ENCODE assay signal across 14 mouse cellular contexts in the genomic region with DNA sequence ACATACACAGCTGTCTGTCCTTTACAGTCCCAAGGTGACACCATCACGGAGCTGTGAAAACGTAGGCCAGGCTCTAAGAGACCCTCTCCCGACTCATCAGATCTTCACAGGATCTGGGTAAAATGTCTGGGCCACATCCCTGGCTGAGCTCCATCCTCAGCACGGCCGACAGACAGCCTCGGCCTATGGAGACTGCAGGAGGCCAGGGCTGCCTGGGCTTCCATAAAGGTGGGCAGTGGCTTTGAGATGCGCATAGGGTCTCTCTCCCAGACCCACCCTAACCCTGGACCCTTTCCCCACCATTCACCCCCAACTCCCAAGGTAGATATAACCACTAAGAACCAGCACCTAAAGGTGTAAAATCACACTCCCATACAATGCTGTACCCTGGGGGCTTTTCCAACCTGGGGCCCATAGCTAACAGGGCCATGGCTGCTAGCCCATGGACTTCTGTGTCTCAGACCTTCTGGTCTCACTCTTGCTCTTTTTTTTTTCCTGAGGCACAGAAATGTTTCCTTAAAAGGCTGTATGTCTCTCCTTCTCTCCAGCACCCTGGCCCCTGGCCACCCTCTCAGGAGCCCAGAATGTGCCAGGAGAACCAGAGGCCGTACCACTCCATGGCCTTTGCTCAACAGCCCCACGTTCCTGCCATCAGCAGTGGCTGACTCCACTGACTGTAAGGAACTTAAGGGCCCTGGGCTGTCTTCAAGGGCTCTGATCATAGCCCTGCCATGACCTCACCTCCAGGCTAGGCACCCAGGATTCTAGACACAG.
DNase-seq lines count a peak whose midpoint lies in the region; ATAC-seq and TF ChIP-seq lines count a peak whose summit lies in the region.
"Had no signal": no experiment of that assay in that cellular context is flagged by ENCODE, and none has a peak within 500 bp of the region (broad histone marks: within the 10 kb centered on the region; RNA-seq: fewer than 3 reads in every experiment).

No protein-coding gene starts in this region.

- peak overlapping the region; percentile 18; the same call in 1 of the 2 replicates for H3K27ac ChIP-seq in liver, embryonic 13.5 days
- H3K27ac ChIP-seq in liver, postnatal 0 days (ENCODE audit: low read depth): no peak overlapping the region
- peak overlapping the region; percentile 85; the same call in 1 of the 2 replicates for H3K27ac ChIP-seq in kidney, postnatal 0 days
- H3K27ac ChIP-seq in hindbrain, embryonic 14.5 days: no peak overlapping the region
- no peak overlapping the region for H3K27ac ChIP-seq in cerebellum, adult 2 months (ENCODE audit: insufficient read depth, low read length)
- no peak overlapping the region for H3K27ac ChIP-seq in midbrain, embryonic 11.5 days (ENCODE audit: low read depth, low read length)
- H3K27ac ChIP-seq: embryonic facial prominence, embryonic 15.5 days; hindbrain, embryonic 13.5 days had no signal

- no peaks in the 10 kb centered on the region for H3K36me3 ChIP-seq in liver, embryonic 13.5 days
- H3K36me3 ChIP-seq in liver, postnatal 0 days (replicated peaks; ENCODE audit: insufficient read depth, low read length): no peaks in the 10 kb centered on the region
- H3K36me3 ChIP-seq in kidney, postnatal 0 days (ENCODE audit: insufficient read depth, low read length): no peaks in the 10 kb centered on the region
- H3K36me3 ChIP-seq in hindbrain, embryonic 14.5 days (replicated peaks; ENCODE audit: control insufficient read depth, insufficient read depth): no peaks in the 10 kb centered on the region
- H3K36me3 ChIP-seq in midbrain, embryonic 11.5 days (ENCODE audit: control insufficient read depth, insufficient read depth, low read length): no peaks in the 10 kb centered on the region
- H3K36me3 ChIP-seq: hindbrain, embryonic 13.5 days; limb, embryonic 15.5 days had no signal

- TF ChIP-seq POLR2A in cerebellum, adult 2 months (IDR thresholded peaks at IDR 0.05; ENCODE audit: borderline replicate concordance, insufficient read depth, low read length): no peak

- no peak for TF ChIP-seq EP300 in liver, postnatal 0 days (IDR thresholded peaks at IDR 0.05; ENCODE audit: low read depth)

- 60% methylated on average over 9 of the region's 9 CpGs for WGBS in liver, embryonic 13.5 days (ENCODE audit: insufficient replicate concordance)
- 75% methylated on average over 9 of the region's 9 CpGs for WGBS in liver, postnatal 0 days (ENCODE audit: insufficient replicate concordance)
- WGBS in kidney, postnatal 0 days: 78% methylated on average over 9 of the region's 9 CpGs
- 87% methylated on average over 9 of the region's 9 CpGs for WGBS in hindbrain, embryonic 14.5 days
- 68% methylated on average over 9 of the region's 9 CpGs for WGBS in cerebellum, adult 2 months
- 84% methylated on average over 9 of the region's 9 CpGs for WGBS in midbrain, embryonic 11.5 days

- ATAC-seq in liver, embryonic 13.5 days (ENCODE audit: low read depth): no peak
- no peak for ATAC-seq in liver, postnatal 0 days
- no peak for ATAC-seq in kidney, postnatal 0 days (replicated peaks; ENCODE audit: low FRiP score, low read depth)
- ATAC-seq in hindbrain, embryonic 14.5 days (ENCODE audit: low FRiP score): no peak
- ATAC-seq in midbrain, embryonic 11.5 days (ENCODE audit: low FRiP score): no peak
- ATAC-seq: activated CD4-positive, CD25-positive, alpha-beta regulatory T cell, adult 4 months had no signal

- TF ChIP-seq CTCF in liver, postnatal 0 days (IDR thresholded peaks at IDR 0.05; ENCODE audit: low read depth): no peak
- no peak for TF ChIP-seq CTCF in kidney, postnatal 0 days (IDR thresholded peaks at IDR 0.05; ENCODE audit: low read depth)
- no peak for TF ChIP-seq CTCF in cerebellum, adult 2 months (IDR thresholded peaks at IDR 0.05; ENCODE audit: borderline replicate concordance, insufficient read depth, low read depth, low read length)

- no peak overlapping the region for H3K9ac ChIP-seq in liver, embryonic 13.5 days
- H3K9ac ChIP-seq in liver, postnatal 0 days (replicated peaks): no peak overlapping the region
- no peak overlapping the region for H3K9ac ChIP-seq in kidney, postnatal 0 days (ENCODE audit: low read depth, low read length)
- no peak overlapping the region for H3K9ac ChIP-seq in hindbrain, embryonic 14.5 days
- H3K9ac ChIP-seq in midbrain, embryonic 11.5 days (ENCODE audit: low read length): no peak overlapping the region
- H3K9ac ChIP-seq: embryonic facial prominence, embryonic 15.5 days; hindbrain, embryonic 13.5 days; limb, embryonic 15.5 days had no signal

- no peak overlapping the region for H3K4me3 ChIP-seq in liver, embryonic 13.5 days (replicated peaks)
- H3K4me3 ChIP-seq in liver, postnatal 0 days (ENCODE audit: low read depth, low read length): no peak overlapping the region
- no peak overlapping the region for H3K4me3 ChIP-seq in kidney, postnatal 0 days (replicated peaks; ENCODE audit: low read depth, low read length)
- H3K4me3 ChIP-seq in hindbrain, embryonic 14.5 days (replicated peaks; ENCODE audit: low read length): no peak overlapping the region
- H3K4me3 ChIP-seq in cerebellum, adult 2 months (replicated peaks; ENCODE audit: insufficient read depth, low read depth, low read length): no peak overlapping the region
- H3K4me3 ChIP-seq in midbrain, embryonic 11.5 days (ENCODE audit: low read depth, low read length): no peak overlapping the region
- H3K4me3 ChIP-seq: embryonic facial prominence, embryonic 15.5 days; hindbrain, embryonic 13.5 days; limb, embryonic 15.5 days had no signal

- peaks cover 42% of the 10 kb centered on the region for H3K4me1 ChIP-seq in liver, embryonic 13.5 days (replicated peaks)
- peaks cover 34% of the 10 kb centered on the region for H3K4me1 ChIP-seq in liver, postnatal 0 days (ENCODE audit: insufficient read depth)
- H3K4me1 ChIP-seq in kidney, postnatal 0 days (replicated peaks; ENCODE audit: insufficient read depth, low read length): peaks cover 46% of the 10 kb centered on the region
- H3K4me1 ChIP-seq in hindbrain, embryonic 14.5 days (replicated peaks; ENCODE audit: control insufficient read depth, insufficient read depth, low read length): no peaks in the 10 kb centered on the region
- peaks cover 7% of the 10 kb centered on the region; the same call in 1 of the 2 replicates for H3K4me1 ChIP-seq in cerebellum, adult 2 months (ENCODE audit: control insufficient read depth, insufficient read depth, low read length)
- no peaks in the 10 kb centered on the region for H3K4me1 ChIP-seq in midbrain, embryonic 11.5 days (ENCODE audit: control insufficient read depth, insufficient read depth, low read length)
- H3K4me1 ChIP-seq: hindbrain, embryonic 13.5 days had no signal

- DNase-seq in liver, embryonic 13.5 days: no peak
- DNase-seq in liver, postnatal 0 days: no peak
- peak; percentile 60 for DNase-seq in heart, adult 8-10 months (ENCODE audit: low spot score)
- no peak for DNase-seq in kidney, postnatal 0 days (ENCODE audit: low spot score)
- peak; percentile 94 for DNase-seq in lung, postnatal 36 days
- DNase-seq in hindbrain, embryonic 14.5 days (ENCODE audit: low spot score): no peak
- no peak for DNase-seq in cerebellum, adult 2 months
- DNase-seq in midbrain, embryonic 11.5 days (ENCODE audit: low spot score, missing footprints): no peak
- DNase-seq: cerebellum, adult 9-11 months; midbrain, embryonic 14.5 days had no signal

- H3K27me3 ChIP-seq in liver, embryonic 13.5 days: no peaks in the 10 kb centered on the region
- no peaks in the 10 kb centered on the region for H3K27me3 ChIP-seq in liver, postnatal 0 days (ENCODE audit: insufficient read depth, low read length)
- no peaks in the 10 kb centered on the region for H3K27me3 ChIP-seq in kidney, postnatal 0 days (ENCODE audit: insufficient read depth, low read length)
- no peaks in the 10 kb centered on the region for H3K27me3 ChIP-seq in hindbrain, embryonic 14.5 days (ENCODE audit: control insufficient read depth, insufficient read depth, low read length)
- H3K27me3 ChIP-seq in cerebellum, adult 2 months (ENCODE audit: control insufficient read depth, insufficient read depth, low read length): no peaks in the 10 kb centered on the region
- no peaks in the 10 kb centered on the region for H3K27me3 ChIP-seq in midbrain, embryonic 11.5 days (ENCODE audit: control insufficient read depth, insufficient read depth, low read length)
- H3K27me3 ChIP-seq: embryonic facial prominence, embryonic 15.5 days; hindbrain, embryonic 13.5 days; limb, embryonic 15.5 days had no signal

- no peak overlapping the region for H3K4me2 ChIP-seq in liver, embryonic 13.5 days
- no peak overlapping the region for H3K4me2 ChIP-seq in liver, postnatal 0 days (ENCODE audit: low read depth, low read length)
- no peak overlapping the region for H3K4me2 ChIP-seq in kidney, postnatal 0 days (ENCODE audit: low read length)
- no peak overlapping the region for H3K4me2 ChIP-seq in hindbrain, embryonic 14.5 days (replicated peaks)
- H3K4me2 ChIP-seq in midbrain, embryonic 11.5 days: no peak overlapping the region
- H3K4me2 ChIP-seq: embryonic facial prominence, embryonic 15.5 days; hindbrain, embryonic 13.5 days; limb, embryonic 15.5 days had no signal

- H3K9me3 ChIP-seq in liver, embryonic 13.5 days (replicated peaks): no peaks in the 10 kb centered on the region
- no peaks in the 10 kb centered on the region for H3K9me3 ChIP-seq in liver, postnatal 0 days (ENCODE audit: low read length)
- H3K9me3 ChIP-seq in kidney, postnatal 0 days (replicated peaks; ENCODE audit: low read length): no peaks in the 10 kb centered on the region
- H3K9me3 ChIP-seq in hindbrain, embryonic 14.5 days (ENCODE audit: control insufficient read depth, low read length): no peaks in the 10 kb centered on the region
- H3K9me3 ChIP-seq in midbrain, embryonic 11.5 days (ENCODE audit: control insufficient read depth, low read length): no peaks in the 10 kb centered on the region
- H3K9me3 ChIP-seq: embryonic facial prominence, embryonic 15.5 days; hindbrain, embryonic 13.5 days; limb, embryonic 15.5 days had no signal

Comparison
In these comparisons a context has a peak if more than half of its experiments do, and no peak if none do; other contexts are left out.
1. H3K27ac ChIP-seq: peak in liver, embryonic 13.5 days (single experiment) and kidney, postnatal 0 days (single experiment); none in liver, postnatal 0 days (single experiment), hindbrain, embryonic 14.5 days (single experiment), cerebellum, adult 2 months (single experiment) and midbrain, embryonic 11.5 days (single experiment).
2. DNase-seq: peak in heart, adult 8-10 months (single experiment) and lung, postnatal 36 days (single experiment); none in liver, embryonic 13.5 days (single experiment), liver, postnatal 0 days (single experiment), kidney, postnatal 0 days (single experiment), hindbrain, embryonic 14.5 days (single experiment), cerebellum, adult 2 months (0 of 2) and midbrain, embryonic 11.5 days (single experiment).